Mouse (Mus musculus): ENCODE results near the gene Arf1.
A peak's percentile ranks its signal among the peaks of the same experiment; 100 is the strongest.

Arf1 gene

DNA sequence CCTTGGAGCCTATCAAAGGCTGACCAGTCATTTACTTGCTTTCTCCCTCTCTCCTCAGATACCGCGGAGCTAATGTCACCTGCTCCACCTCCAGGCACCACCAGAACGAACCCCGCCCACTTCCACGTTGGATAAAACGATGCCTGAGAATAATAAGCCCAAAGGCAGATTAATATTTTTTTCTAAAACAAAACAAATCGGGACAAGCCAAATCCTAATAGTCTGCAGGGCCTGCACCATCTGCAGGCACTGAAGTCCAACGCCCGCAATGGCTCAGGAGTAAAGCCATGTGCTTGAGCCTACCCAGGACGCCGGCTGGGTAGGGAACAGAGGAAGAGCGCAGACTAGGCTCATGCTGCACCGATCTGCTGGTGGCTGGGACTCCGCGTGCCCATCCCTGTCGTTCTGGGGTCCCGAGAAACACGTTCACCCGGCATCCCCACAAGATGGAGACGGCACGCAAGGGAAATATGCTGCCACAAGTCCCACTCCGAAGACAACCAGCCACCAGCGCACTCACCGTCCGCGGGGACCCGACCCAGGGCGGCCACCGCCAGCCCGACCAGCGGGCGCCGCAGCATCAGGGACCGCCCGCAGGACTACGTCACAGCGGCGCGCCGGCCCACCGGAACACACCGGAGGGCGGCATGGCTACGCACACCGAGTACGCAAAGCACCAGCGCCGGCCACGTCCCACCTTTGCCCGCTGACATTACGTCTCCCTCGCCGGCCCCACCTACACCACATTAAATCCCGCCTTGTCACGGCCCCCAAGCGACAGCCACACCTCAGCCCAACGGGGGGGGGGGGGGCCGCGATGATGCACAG lies 36.6 kb downstream of the Arf1 start:
- DNase-seq (ENCODE audit: low spot score in 2 of 2) = peak; percentile 90 to 93

DNA sequence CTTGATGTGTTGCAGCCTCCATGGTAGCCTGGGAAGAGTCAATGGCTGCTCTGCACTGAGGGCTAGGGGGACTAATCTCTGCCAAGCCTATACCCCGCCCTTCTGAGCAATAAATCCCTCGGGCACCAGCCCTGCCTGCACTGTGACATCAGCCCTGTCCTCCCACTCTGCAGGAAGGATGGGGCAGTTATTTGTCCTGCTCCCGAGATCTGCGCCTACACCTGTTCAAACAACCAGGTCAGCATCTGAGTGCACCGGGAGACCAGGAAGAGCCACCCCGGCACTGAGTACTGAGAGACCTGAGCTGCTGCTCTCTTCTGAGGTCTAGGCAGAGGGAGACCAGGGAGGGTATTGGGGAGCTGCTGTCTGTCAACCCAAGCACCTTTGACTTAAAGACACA lies 40.4 kb downstream of the Arf1 start:
- DNase-seq (ENCODE audit: low spot score in 2 of 2) = no peak

DNA sequence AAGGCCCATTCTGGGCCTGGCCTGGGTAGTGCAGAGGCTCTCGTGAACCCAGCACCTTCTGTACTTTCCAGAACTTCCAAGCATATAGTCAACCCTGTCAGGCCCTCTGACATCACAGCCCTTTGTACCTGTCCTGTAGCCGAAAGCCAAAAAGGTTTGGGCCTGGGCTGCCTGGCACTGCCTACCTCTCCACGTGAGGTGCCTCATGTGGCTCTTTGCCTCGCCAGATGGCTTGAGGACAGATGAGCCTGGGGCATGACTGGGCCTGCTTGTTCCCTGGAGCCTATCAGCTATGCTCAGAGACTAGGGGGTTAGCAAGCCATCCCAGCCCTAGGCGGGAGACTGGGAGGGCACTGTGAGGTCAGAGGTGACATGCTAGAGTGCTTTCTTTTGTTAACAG lies 42.6 kb downstream of the Arf1 start:
- no peak for DNase-seq (ENCODE audit: low spot score in 2 of 2)

DNA sequence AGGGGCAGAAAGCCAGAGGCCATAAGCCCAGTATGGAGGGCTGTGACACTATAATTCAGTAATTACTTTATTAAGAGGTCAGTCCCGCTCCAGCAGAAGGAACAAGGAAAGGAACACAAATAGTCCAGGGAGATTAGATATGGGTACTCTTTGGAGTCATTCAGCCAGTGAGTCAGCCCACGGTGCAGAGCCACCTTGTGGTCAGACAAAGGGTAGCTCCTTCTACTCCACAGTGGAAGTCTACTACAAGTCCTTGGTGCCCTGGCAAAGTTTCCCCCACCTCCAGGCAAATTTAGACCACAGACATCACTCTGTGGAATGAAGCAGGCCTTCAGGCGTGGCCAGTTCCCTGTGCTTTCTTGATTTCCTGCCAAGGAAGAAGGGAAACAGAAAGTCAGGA lies 44.2 kb downstream of the Arf1 start:
- peak; percentile 73 to 79 for DNase-seq (ENCODE audit: low spot score in 2 of 2)

DNA sequence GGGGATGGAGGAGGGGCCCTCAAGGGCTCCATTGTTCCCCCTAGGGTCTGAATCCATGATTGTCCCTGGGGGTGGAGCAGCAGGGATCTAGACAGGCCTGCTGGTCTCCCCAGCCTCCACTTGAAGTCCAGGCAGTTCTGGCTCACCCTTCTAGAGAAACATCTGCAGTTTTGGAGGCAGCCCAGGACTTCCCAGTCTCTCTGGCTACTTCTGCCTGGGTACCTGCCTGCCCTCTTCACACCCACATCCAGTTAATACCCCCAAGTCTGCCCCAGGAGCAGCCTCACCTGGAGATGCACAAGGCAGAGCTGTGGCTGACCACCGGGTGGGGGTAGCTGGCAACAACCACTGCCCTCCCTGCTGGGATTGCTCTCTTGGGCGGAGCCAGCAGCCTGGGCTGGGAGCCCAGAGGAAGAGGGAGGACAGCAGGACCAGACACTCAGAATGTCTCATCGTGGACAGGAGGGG lies 45.2 kb downstream of the Arf1 start, which contains the start of gene Gjc2:
TSS of gene Gjc2 (minus strand) at position 350 of the 468 bp plus-strand sequence.
- peak; percentile 72 to 73 for DNase-seq (ENCODE audit: low spot score in 2 of 2)

DNA sequence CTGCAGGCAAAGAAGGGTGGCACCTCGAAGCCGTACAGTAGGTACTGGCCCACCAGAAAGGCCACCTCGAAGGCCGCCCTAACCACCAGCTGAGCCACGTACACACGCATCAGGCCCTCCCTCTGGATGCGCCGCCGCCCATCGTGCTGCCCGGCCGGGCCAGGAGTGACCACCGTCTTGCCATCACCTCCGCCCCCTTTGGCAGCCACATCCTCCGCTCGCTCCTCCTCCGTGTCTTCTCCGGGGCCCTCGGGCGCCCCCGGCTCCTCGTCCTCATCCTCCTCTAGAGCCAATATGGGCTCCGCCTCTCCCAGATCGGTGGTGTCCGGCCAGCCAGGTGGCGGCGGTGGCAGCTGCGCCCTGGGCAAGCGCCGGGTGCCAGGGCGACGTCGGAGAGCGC lies 51.1 kb downstream of the Arf1 start:
- DNase-seq (ENCODE audit: low spot score in 2 of 2) = no peak

DNA sequence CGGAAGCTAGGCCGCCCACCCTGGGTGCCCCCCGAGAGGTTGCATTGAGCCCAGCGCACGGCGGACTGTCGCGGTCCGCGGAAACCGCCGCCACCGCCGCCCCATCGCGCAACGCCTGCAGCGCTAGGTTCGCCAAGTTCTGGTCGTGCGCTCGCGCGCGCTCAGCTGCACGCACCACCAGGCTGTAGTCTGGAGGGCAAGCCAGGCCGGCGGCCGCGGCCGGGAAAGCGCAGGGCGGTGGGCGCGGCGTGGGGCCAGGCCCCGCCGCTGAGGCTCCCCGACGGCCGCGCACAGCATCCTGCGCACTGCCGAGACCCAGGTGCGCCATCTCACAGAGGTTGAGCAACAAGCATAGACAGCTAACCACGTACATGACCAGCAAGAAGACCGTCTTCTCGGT lies 51.6 kb downstream of the Arf1 start:
- no peak for DNase-seq (ENCODE audit: low spot score in 2 of 2)

DNA sequence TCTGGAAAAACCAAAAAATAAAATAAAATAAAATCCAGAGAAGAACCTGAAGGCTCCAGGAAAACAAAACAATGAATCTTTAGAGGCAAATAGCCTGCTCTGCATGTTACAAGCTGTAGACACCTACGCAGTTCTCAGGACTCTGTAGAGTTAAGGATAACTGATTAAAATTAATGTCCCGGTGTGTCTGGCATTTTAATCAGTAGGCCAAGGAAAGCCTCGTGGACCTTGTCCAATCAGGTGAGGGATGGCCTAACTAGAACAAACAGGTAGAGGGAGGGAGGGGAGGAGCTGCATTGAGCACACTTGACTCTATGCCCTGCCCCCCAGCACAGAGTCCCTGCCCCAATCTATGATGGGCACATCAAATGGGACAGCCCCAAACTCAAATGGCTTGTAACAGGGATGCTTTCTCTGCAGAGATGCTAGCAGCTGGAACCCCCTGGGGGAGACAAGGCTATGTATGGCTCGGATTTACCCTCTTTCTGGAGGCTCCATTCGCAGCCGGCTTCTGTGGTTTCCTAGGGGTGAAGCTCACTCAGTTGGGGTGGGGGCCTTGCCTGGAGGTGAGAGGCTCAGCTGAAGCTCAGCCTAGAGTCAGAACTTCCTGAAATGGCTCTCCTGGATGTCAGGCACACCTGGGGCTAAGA lies 53.8 kb downstream of the Arf1 start:
- no peak for DNase-seq (ENCODE audit: low spot score in 2 of 2)

DNA sequence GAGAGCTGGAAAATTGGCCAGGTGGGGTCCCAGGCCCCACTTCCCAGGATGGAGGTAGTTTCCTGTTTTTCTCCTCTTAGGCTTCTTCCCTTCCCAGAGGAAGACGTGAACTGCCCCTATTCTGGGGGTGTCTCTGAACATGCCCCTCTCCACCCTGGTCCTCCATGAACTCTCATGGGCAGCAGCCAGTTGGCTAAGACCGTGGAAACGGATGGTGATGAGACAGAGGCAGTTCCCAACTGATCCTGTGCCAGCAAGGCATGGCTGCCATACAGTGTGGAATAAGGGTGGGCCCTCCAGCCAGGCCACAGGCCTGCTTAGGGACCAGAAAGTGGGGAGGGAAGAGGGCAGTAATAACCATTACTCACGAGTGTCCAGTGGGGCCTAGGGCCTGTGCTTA lies 57.5 kb downstream of the Arf1 start:
- DNase-seq (ENCODE audit: low spot score in 2 of 2) = no peak

DNA sequence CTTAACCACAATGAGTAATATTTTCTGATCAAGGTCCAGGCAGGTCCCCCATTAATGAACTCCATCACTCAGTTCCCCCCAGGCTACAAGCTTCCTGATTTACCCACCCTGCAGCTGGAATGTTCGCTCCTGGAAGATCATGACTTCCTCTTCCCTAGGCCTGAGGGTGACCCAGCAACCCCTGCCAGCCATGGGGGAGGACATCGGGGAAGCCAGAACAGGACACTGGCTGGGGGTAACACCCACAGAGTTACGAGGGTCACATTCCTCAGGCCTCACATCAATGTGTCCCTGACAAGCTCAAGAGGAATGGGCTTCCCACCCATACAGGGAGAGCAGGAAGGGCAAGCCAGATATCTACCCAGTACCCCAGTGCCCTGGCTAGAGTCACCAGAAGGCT lies 58.3 kb downstream of the Arf1 start:
- DNase-seq (ENCODE audit: low spot score in 2 of 2) = no peak

DNA sequence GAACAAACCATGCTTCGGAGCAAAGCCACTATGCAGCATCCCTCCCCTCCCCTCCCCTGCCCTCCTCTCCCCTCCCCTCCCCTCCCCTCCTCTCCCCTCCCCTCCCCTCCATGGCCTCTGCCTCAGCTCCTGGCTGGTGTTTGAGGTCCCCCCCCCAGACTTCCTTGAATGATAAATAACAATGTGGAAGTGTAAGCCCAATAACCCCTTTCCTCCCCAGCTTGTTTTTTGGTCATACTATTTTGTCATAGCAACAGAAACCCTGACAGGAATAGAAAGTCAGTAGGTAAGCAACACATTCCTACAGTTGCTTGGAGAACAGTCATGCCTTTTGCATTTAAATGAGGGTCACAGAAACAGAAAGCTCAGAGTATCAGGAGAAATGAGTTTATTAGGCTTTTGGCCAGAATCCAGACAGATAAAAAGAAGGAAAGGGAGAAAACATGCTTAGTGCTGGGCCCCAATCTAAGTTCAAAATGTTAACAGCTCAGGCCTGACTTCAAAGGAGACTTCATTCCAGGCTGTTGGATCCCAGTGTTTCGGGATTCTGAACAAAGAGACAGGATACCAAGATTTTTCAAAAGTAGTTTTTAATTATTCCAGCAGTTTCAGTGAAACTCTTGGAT lies 62.3 kb downstream of the Arf1 start:
- no peak for DNase-seq (ENCODE audit: low spot score in 2 of 2)

DNA sequence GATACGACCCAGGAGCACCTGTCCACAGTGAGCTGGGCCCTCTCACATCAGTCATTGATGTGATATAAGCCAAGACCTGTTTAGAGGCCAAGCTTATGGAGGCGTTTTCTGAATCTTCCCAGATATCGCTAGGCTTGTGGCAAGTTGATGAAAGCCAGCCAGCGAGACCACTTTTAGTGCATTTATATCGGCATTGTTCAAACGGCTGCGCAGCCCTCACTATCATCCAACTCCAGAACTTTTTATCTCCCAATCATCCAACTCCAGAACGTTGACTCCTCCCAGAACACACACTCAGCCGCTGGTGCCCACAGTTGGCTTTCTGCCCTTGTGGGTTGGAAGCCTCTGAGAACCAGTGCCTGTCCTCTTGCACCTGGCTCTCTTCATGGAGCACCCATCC lies 63.7 kb downstream of the Arf1 start:
- DNase-seq (ENCODE audit: low spot score in 2 of 2) = no peak

DNA sequence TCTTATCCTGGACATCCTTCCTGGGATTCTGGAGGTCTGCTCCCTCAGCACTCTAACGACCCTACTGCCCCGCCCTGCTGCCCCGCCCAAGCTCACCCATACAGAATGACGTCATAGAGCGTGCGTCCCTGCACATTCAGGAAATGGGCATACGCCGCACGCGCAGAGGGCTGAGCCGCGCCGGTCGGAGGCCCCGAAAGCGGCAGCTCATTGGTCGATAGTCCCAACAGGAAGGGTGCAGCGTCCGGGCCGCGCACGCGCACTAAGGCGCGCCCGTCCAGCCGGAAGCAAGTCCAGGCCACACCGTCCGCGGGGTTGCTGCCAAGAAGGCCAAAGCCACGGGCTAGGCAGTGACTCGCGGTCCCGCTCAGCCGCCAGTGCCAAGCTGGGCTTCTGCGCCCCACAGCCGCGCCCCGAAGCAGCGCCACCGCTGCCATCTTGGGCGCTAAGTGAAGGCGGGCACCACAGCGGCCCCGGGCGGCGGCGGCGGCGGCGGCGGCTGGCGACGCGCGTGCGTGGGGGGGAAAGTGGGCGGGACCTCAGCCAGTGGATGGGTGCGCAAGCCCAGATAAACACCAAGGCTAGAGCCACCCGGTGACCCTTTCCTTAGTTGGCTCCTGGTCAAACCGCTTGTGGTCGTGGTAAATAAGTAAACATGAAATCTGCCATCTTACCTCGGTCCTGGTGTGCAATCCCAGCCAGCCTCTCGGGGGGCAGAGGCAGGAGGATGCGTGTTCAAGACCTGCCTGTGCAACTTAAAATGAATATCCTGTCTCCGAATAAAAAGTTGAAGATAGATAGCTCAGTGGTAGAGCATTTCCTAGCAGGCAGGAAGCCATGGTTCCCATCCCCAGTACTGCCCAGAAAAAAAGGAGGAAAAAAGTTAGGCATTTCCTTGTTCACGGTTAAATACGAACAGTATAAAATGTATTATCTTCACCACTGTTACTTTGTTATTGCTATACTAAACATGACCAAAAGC lies 64.5 kb downstream of the Arf1 start, which contains the start of gene Iba57:
TSS of gene Iba57 (minus strand) at position 485 of the 982 bp plus-strand sequence.
- DNase-seq (ENCODE audit: low spot score in 2 of 2) = peak; percentile 99

DNA sequence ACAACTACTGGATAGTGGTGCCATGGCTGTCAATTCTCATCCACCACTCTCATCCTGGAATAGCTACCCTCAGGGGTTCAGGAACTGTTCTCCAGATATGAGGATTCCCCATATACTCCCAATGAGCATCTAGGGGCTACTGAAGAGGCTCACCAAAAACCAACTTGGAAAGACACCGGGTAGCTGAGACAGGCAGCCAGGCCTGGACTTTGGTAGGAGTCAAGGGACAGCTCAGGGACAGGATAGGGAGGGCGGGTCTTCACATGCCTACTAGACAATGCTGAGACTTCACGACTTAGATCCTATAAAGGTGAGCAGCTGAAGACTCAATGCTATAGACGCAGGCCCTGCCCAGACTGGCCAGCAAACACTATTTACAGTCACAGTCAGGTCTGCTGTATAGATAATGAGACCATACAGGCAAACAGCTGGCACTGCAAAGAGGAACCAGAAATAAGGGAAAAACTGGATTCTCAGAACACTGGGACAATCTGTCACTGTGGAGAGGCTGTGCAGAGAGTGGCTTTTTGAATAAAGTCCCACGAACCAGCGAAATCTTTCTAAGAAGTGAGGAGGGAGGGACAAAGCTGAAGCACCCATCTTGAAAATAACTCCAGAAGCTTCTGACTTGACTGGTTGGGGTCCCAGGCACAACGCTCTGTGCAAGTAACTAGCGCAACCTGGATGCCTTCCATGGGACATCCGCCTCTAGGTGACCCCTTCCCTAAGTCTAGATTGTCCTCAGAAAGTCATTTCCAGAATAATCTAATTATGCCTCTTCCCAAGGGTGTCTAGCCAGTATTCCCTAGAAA lies 65.4 kb downstream of the Arf1 start:
- DNase-seq (ENCODE audit: low spot score in 2 of 2) = no peak

Data from heart, adult 9 months (tissue).